Mouse (Mus musculus) liver, adult (tissue): Measurements from ENCODE around the gene Arpp21.

Source experiments
- GATA4 ChIP-seq: IDR thresholded peaks from 2 replicates; pipeline ENCODE4 v1.6.1; 2014; ENCODE audit warnings: mild to moderate bottlenecking, low read length; ENCODE audit not compliant: insufficient replicate concordance

Arpp21 gene

DNA sequence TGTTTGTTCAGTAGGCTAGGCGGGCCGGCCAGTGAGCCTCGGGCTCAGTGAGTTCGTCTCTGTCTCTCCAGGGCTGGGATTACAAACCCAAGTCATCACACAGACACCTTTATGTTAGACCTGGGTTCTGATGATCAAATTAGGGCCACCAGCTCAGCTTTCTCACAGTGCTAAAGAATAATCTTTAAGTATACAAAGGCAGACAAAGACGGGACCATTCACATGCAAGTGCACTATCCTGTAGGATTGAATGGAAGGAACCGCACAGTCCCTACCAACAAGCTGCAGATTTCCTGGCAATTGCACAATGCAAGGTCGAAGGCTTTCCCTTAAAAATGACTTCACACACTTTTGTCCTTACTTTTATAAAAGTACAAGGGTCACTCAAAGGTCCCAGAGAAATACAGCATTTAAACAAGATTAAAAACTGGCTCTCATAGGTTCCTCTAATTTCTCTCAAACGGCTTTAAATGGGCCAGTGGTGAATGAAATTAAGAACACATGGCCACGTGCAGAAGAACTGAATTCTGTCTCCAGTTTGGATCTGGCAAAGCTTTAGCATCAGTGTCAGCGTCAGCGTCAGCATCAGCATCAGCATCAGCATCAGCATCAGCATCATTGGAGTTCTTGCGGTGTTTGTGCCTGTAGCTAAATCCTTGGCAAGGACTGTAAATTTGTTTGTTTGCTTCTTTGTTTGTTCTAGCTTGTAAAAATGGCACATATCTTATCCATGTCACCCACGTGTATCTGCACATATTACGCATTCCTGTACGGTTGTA, 117.9 kb downstream of the Arpp21 start:
- no peak for TF ChIP-seq GATA4

GRCm38 (mm10) chr9:112111610-112112009, 124.1 kb downstream of the Arpp21 start:
- no peak for TF ChIP-seq GATA4

- TF ChIP-seq GATA4: no peak
Observed at GRCm38 (mm10) chr9:112102852-112103192, 132.9 kb downstream of the Arpp21 start.

- no peak for TF ChIP-seq GATA4
Observed at GRCm38 (mm10) chr9:112102155-112102851, 133.4 kb downstream of the Arpp21 start.

GRCm38 (mm10) chr9:112100841-112101595, 134.7 kb downstream of the Arpp21 start:
- TF ChIP-seq GATA4: no peak

DNA sequence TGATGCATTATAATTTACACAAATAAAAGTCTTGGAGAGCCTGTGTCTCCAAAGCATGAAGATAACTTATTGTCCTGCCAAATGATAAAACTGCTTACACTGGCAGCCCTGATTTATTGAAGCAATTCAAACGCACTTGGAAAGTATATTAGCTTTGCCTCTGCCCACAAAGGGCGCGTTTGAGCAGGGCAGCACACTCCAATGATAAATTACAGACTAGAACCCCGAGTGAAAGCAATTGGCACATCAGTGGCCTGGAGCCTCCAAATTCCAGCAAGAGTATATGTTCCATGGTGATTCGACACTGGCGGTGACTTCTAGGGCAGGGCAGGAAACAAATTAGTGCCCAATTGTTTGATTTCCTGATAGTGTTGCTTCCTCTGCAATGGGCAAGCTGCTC, 137.5 kb downstream of the Arpp21 start:
- TF ChIP-seq GATA4: no peak

DNA sequence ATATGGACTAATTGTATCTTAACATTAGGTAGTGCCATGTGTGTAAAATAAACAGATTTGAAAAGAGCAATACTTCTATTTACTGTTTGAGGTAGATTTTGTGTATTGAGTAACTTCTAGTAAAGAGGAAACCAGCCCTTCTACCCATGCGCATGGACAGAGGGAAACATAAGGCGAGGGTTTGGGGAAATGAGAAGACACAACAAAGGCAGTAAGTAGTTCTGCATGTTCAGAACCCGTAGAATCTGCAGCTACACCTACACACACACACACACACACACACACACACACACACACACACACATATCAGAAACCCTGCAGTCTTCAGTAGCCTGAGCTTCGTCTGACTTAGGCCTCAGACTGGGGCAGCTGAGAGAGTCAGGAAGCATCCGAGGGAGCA, 140.0 kb downstream of the Arpp21 start:
- no peak for TF ChIP-seq GATA4

GRCm38 (mm10) chr9:112095198-112095597, 140.5 kb downstream of the Arpp21 start:
- no peak for TF ChIP-seq GATA4

DNA sequence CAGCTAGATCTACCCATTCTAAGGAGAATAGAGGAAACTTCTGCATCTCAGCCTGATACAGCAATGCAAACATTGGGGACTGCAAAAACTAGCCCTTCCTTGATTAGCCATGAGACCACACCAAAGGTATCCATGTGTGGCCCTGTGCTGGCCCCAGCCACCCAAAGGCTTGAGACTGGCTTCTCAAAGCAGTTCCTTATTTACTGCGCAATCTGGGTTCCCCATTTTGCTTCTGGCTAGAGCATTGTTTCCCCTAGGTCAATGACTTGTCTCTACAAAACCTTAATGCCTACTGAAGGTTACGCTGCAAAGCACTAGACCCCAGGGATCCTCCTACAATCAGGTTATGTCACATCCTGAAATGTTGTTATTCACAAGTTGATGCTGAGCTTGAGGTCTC, 156.8 kb downstream of the Arpp21 start:
- TF ChIP-seq GATA4: no peak

DNA sequence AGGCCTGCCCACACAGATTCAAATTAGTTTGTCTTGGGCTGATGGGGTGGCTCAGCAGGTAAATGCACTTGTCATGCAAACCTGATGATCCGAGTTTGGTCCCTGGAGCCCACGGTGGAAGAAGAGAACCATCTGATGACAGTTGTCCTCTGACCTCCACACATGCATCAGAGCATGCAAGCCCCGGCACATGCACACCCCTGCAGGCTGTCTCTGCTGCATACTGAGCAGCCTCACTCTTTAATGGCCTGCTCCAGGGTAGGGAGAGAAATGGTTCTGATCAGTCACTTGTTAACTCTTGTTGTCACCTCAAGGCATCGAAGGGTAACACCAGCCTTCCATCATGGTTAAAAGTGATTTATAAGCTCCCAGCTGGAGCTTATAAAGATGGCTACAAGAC, 157.3 kb downstream of the Arpp21 start:
- no peak for TF ChIP-seq GATA4

- no peak for TF ChIP-seq GATA4
Observed at GRCm38 (mm10) chr9:112075273-112075672, 160.5 kb downstream of the Arpp21 start.

- no peak for TF ChIP-seq GATA4
Observed at GRCm38 (mm10) chr9:112074872-112075271, 160.9 kb downstream of the Arpp21 start.

- TF ChIP-seq GATA4: no peak
Observed at GRCm38 (mm10) chr9:112071368-112071767, 164.4 kb downstream of the Arpp21 start.

- TF ChIP-seq GATA4: no peak
Observed at GRCm38 (mm10) chr9:112070961-112071360, 164.8 kb downstream of the Arpp21 start.

- TF ChIP-seq GATA4: no peak
Observed at GRCm38 (mm10) chr9:112068250-112068649, 167.5 kb downstream of the Arpp21 start.
